Mouse (Mus musculus) cerebellum, adult 2 months (tissue): ENCODE results near the gene Clk3.

ENCODE experiments used
- CTCF ChIP-seq: fragments of 200-500 bp; IDR thresholded peaks from 2 replicates; pipeline ENCODE4 v1.5.1; 2011; ENCODE audit warnings: low read depth, mild to moderate bottlenecking, control low read depth, low read length, moderate library complexity, borderline replicate concordance; ENCODE audit not compliant: insufficient read depth
- POLR2A ChIP-seq: fragments of 200-500 bp; IDR thresholded peaks from 2 replicates; pipeline ENCODE4 v1.6.1; 2011; ENCODE audit warnings: low read length, control low read depth, borderline replicate concordance; ENCODE audit not compliant: insufficient read depth

DNA sequence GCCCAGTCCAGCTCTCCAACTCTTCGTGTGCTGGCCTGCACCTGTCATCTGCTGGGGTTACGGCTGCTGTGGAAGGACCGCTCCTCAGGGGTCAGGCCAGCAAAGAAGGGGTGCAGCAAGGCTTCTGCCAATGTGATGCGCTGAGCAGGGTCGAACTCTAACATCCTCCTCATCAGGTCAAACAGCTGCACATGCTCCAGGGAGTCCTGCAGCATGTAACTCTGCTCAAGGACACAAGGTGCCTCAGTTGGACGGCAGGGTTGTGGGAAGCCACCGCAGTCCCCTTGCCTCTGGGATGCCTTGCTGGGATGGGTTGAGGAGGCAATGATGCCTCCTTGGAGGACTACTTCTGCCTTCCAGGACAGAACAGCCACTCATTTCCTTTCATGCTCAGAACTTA lies 14.8 kb downstream of the Clk3 start:
- TF ChIP-seq CTCF (no peak), POLR2A (no peak)
